Mouse (Mus musculus): ENCODE data around the gene Plcb4.
A peak's percentile ranks its signal among the peaks of the same experiment; 100 is the strongest.

Plcb4 gene

GRCm38 (mm10) chr2:136050793-136051615 is 392.2 kb downstream of the Plcb4 start:
- DNase-seq, result no peak

- DNase-seq, result no peak
Observed at GRCm38 (mm10) chr2:136051688-136052289, 393.0 kb downstream of the Plcb4 start, which contains the start of gene Lamp5. Lamp5 (plus strand) TSS chr2:136052239.

- peak; percentile 10 for DNase-seq
Observed at GRCm38 (mm10) chr2:136057861-136058331, 399.1 kb downstream of the Plcb4 start.

- DNase-seq, result no peak
Observed at GRCm38 (mm10) chr2:136058398-136058797, 399.6 kb downstream of the Plcb4 start.

GRCm38 (mm10) chr2:136059029-136059669 is 400.3 kb downstream of the Plcb4 start:
- no peak for DNase-seq

Data from kidney, postnatal 14 days (tissue).